In the genomic region with DNA sequence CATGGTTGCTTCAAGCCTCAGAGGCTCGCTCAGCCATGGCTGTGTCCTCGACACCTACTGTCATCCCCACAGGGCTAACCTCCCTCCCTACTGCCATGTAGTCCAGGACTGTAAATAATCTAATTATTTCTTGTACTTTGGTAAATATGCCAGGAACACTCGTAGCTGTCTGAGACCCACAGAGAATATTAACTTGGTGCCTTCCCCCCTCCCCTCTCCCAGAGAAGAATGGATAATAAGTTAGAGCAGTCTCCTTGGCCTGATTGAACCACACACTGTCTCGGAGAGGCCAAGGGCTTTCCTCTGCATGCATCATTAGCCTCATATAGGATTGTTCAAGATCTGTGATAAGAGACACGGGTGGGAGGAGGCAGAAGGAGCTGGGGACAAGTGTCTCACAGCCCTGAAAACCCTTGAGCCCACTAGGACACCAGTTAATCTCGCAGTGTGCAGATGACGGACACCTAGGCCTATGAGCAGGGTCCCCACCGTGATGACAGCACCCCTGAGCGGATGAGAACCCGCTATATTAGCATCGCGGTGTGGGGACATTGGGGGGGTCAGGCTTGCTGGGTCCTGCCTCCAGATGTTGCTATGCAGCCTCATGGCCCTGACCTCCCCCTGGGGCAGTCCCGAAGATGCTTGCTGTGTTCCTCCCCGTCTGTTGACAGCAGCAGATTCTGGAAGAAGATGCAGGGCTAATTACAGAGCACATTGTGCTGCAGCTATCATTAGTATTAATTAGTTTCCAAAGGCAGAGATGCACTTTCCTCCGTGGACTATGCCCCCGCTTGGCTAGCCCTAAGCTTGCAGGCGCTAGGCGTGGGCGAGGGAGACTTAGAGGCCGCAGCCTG, we compare ENCODE assay signal across 17 mouse cellular contexts. TPM values are rescaled to one million over a fixed set of nuclear protein-coding genes. Genes with fewer than 3 reads are reported as not detected.
DNase-seq lines count a peak whose midpoint lies in the region; ATAC-seq and TF ChIP-seq lines count a peak whose summit lies in the region.
"Had no signal": no experiment of that assay in that cellular context is flagged by ENCODE, and none has a peak within 500 bp of the region (broad histone marks: within the 10 kb centered on the region; RNA-seq: fewer than 3 reads in every experiment).

No protein-coding gene starts in this region.

- H3K9ac ChIP-seq in midbrain, postnatal 0 days (replicated peaks; ENCODE audit: low read length, poor library complexity, severe bottlenecking) = no peak overlapping the region
- H3K9ac ChIP-seq in forebrain, embryonic 14.5 days (ENCODE audit: low read length) = 0 out of 2 replicates have a peak overlapping the region, but pooled peaks have one; percentile 3
- no peak overlapping the region for H3K9ac ChIP-seq in midbrain, embryonic 11.5 days (ENCODE audit: low read length)
- H3K9ac ChIP-seq: intestine, embryonic 15.5 days; lung, embryonic 14.5 days had no signal

- H3K4me2 ChIP-seq in midbrain, postnatal 0 days (ENCODE audit: low read depth, low read length, poor library complexity, severe bottlenecking) = no peak overlapping the region
- H3K4me2 ChIP-seq in forebrain, embryonic 14.5 days (ENCODE audit: low read length) = no peak overlapping the region
- H3K4me2 ChIP-seq in midbrain, embryonic 11.5 days = no peak overlapping the region
- H3K4me2 ChIP-seq: intestine, embryonic 15.5 days; lung, embryonic 14.5 days had no signal

- H3K27ac ChIP-seq in midbrain, embryonic 10.5 days (replicated peaks) = peak overlapping the region; percentile 61
- H3K27ac ChIP-seq in midbrain, postnatal 0 days (ENCODE audit: low read depth, low read length) = no peak overlapping the region
- H3K27ac ChIP-seq in forebrain, embryonic 14.5 days (ENCODE audit: low read depth, low read length) = no peak overlapping the region
- peak overlapping the region; percentile 3; the same call in 1 of the 2 replicates for H3K27ac ChIP-seq in midbrain, embryonic 11.5 days (ENCODE audit: low read depth, low read length)
- no peak overlapping the region for H3K27ac ChIP-seq in olfactory bulb, adult 2 months (ENCODE audit: insufficient read depth, low read depth, low read length)
- H3K27ac ChIP-seq in thymus, adult 2 months (ENCODE audit: control insufficient read depth, insufficient read depth, low read length) = no peak overlapping the region
- H3K27ac ChIP-seq: intestine, embryonic 15.5 days; macrophage had no signal

- H3K36me3 ChIP-seq in midbrain, embryonic 10.5 days = no peaks in the 10 kb centered on the region
- no peaks in the 10 kb centered on the region for H3K36me3 ChIP-seq in midbrain, postnatal 0 days (ENCODE audit: insufficient read depth, low read length)
- H3K36me3 ChIP-seq in forebrain, embryonic 14.5 days (ENCODE audit: control insufficient read depth, insufficient read depth, low read length) = no peaks in the 10 kb centered on the region
- no peaks in the 10 kb centered on the region for H3K36me3 ChIP-seq in midbrain, embryonic 11.5 days (ENCODE audit: control insufficient read depth, insufficient read depth, low read length)
- H3K36me3 ChIP-seq in thymus, adult 2 months (ENCODE audit: control insufficient read depth, insufficient read depth, low read length) = no peaks in the 10 kb centered on the region
- H3K36me3 ChIP-seq: G1E; heart, embryonic 10.5 days; intestine, embryonic 15.5 days had no signal

- no peak for DNase-seq in midbrain, embryonic 10.5 days (ENCODE audit: low spot score)
- DNase-seq in midbrain, postnatal 0 days (ENCODE audit: low spot score) = no peak
- DNase-seq in forebrain, embryonic 14.5 days (ENCODE audit: low spot score) = no peak
- peak; percentile 84 for DNase-seq in midbrain, embryonic 11.5 days (ENCODE audit: low spot score, missing footprints)
- DNase-seq in thymus, adult 2 months = no peak
- DNase-seq in cerebellum, postnatal 25 days = no peak
- DNase-seq in layer of hippocampus, adult 9-10 months (ENCODE audit: low spot score) = no peak
- DNase-seq: adrenal gland, adult 2 months; cerebellum, adult 9-10 months; heart, postnatal 14 days; kidney, postnatal 14 days; lung, embryonic 14.5 days had no signal

- no peaks in the 10 kb centered on the region for H3K9me3 ChIP-seq in midbrain, embryonic 10.5 days (replicated peaks)
- H3K9me3 ChIP-seq in midbrain, postnatal 0 days (ENCODE audit: low read length) = no peaks in the 10 kb centered on the region
- H3K9me3 ChIP-seq in forebrain, embryonic 14.5 days (replicated peaks; ENCODE audit: control insufficient read depth, low read length) = no peaks in the 10 kb centered on the region
- H3K9me3 ChIP-seq in midbrain, embryonic 11.5 days (ENCODE audit: control insufficient read depth, low read length) = no peaks in the 10 kb centered on the region
- H3K9me3 ChIP-seq: heart, embryonic 10.5 days; intestine, embryonic 15.5 days had no signal

- no peak overlapping the region for H3K4me3 ChIP-seq in midbrain, embryonic 10.5 days
- H3K4me3 ChIP-seq in midbrain, postnatal 0 days (ENCODE audit: low read depth, low read length) = no peak overlapping the region
- H3K4me3 ChIP-seq in forebrain, embryonic 14.5 days (ENCODE audit: low read depth, low read length) = no peak overlapping the region
- H3K4me3 ChIP-seq in midbrain, embryonic 11.5 days (ENCODE audit: low read depth, low read length) = no peak overlapping the region
- H3K4me3 ChIP-seq in olfactory bulb, adult 2 months (ENCODE audit: insufficient read depth, low read depth, low read length) = no peak overlapping the region
- no peak overlapping the region for H3K4me3 ChIP-seq in thymus, adult 2 months (ENCODE audit: control insufficient read depth, insufficient read depth, low read length)
- H3K4me3 ChIP-seq: heart, embryonic 10.5 days; intestine, embryonic 15.5 days had no signal

- ATAC-seq in midbrain, postnatal 0 days (ENCODE audit: low FRiP score) = no peak
- ATAC-seq in forebrain, embryonic 14.5 days = peak; percentile 25; the same call in 1 of the 2 replicates
- peak; percentile 41 for ATAC-seq in midbrain, embryonic 11.5 days (ENCODE audit: low FRiP score)
- ATAC-seq: intestine, embryonic 15.5 days had no signal

- H3K4me1 ChIP-seq in midbrain, embryonic 10.5 days = peaks cover 47% of the 10 kb centered on the region
- peaks cover 5% of the 10 kb centered on the region; the same call in 1 of the 2 replicates for H3K4me1 ChIP-seq in midbrain, postnatal 0 days (ENCODE audit: insufficient read depth, low read length)
- H3K4me1 ChIP-seq in forebrain, embryonic 14.5 days (ENCODE audit: control insufficient read depth, insufficient read depth, low read length) = peaks cover 18% of the 10 kb centered on the region
- H3K4me1 ChIP-seq in midbrain, embryonic 11.5 days (ENCODE audit: control insufficient read depth, insufficient read depth, low read length) = peaks cover 28% of the 10 kb centered on the region
- H3K4me1 ChIP-seq in olfactory bulb, adult 2 months (ENCODE audit: control insufficient read depth, insufficient read depth, low read length) = peaks cover 43% of the 10 kb centered on the region
- peaks cover 4% of the 10 kb centered on the region; the same call in 1 of the 2 replicates for H3K4me1 ChIP-seq in thymus, adult 2 months (replicated peaks; ENCODE audit: control insufficient read depth, insufficient read depth, low read length)

- WGBS in midbrain, embryonic 10.5 days = 80% methylated on average over 20 of the region's 20 CpGs
- WGBS in midbrain, postnatal 0 days = 50% methylated on average over 20 of the region's 20 CpGs
- 58% methylated on average over 20 of the region's 20 CpGs for whole genome bisulfite sequencing in forebrain, embryonic 14.5 days
- WGBS in midbrain, embryonic 11.5 days = 72% methylated on average over 20 of the region's 20 CpGs
- 34% methylated on average over 20 of the region's 20 CpGs for WGBS in olfactory bulb, adult 2 months
- 92% methylated on average over 20 of the region's 20 CpGs for WGBS in thymus, adult 2 months

- 0 out of 2 replicates have a peak, but pooled peaks have one; percentile 5 for TF ChIP-seq POLR2A in olfactory bulb, adult 2 months (IDR thresholded peaks at IDR 0.05; ENCODE audit: insufficient read depth, low read depth, low read length)
- TF ChIP-seq POLR2A in thymus, adult 2 months (IDR thresholded peaks at IDR 0.05; ENCODE audit: control insufficient read depth, extremely low read depth, insufficient read depth, low read length, poor library complexity) = no peak

- no peak for TF ChIP-seq CTCF in midbrain, postnatal 0 days (IDR thresholded peaks at IDR 0.05)
- no peak for TF ChIP-seq CTCF in olfactory bulb, adult 2 months (IDR thresholded peaks at IDR 0.05; ENCODE audit: insufficient read depth, low read depth, low read length)
- TF ChIP-seq CTCF in thymus, adult 2 months (IDR thresholded peaks at IDR 0.05; ENCODE audit: borderline replicate concordance, control insufficient read depth, extremely low read depth, insufficient read depth, low read length, poor library complexity) = no peak

- H3K27me3 ChIP-seq in midbrain, embryonic 10.5 days (ENCODE audit: low read depth, poor library complexity, severe bottlenecking) = no peaks in the 10 kb centered on the region
- no peaks in the 10 kb centered on the region for H3K27me3 ChIP-seq in midbrain, postnatal 0 days (ENCODE audit: insufficient read depth, low read length)
- no peaks in the 10 kb centered on the region for H3K27me3 ChIP-seq in forebrain, embryonic 14.5 days (replicated peaks; ENCODE audit: control insufficient read depth, insufficient read depth, low read length)
- H3K27me3 ChIP-seq in midbrain, embryonic 11.5 days (ENCODE audit: control insufficient read depth, insufficient read depth, low read length) = no peaks in the 10 kb centered on the region
- H3K27me3 ChIP-seq in thymus, adult 2 months (ENCODE audit: control insufficient read depth, insufficient read depth, low read length) = no peaks in the 10 kb centered on the region
- H3K27me3 ChIP-seq: intestine, embryonic 15.5 days had no signal

RNA-seq across cellular contexts. Expression of gene Vapb, which starts 54.8 kb away (rescaled TPM):
- polyA plus RNA-seq in midbrain, embryonic 10.5 days (2016; fragmentation: Nextera tagmentation; extraction: Ambion mirVana) = 9.4 and 11.6 TPM in 2 replicates
- total RNA-seq in midbrain, postnatal 0 days (2014; rRNA removed) = 36.3 and 41.6 TPM in 2 replicates
- polyA plus RNA-seq in midbrain, postnatal 0 days (2015; fragmentation: Nextera tagmentation; extraction: Ambion mirVana) = 11.5 and 14.6 TPM in 2 replicates
- polyA plus RNA-seq in forebrain, embryonic 14.5 days (2014; fragmentation: Nextera tagmentation; extraction: Ambion mirVana) = 13.9 and 18.5 TPM in 2 replicates
- 13.7 and 13.8 TPM in 2 replicates for polyA plus RNA-seq in midbrain, embryonic 11.5 days (2014; fragmentation: Nextera tagmentation; extraction: Ambion mirVana)
- polyA plus RNA-seq in olfactory bulb, adult 2 months (2012; ENCODE audit: insufficient read depth, insufficient read length, low replicate concordance, missing spikeins) = not detected in 2 replicates
- 11.9 and 12.1 TPM in 2 replicates for polyA plus RNA-seq in thymus, adult 2 months (2012; rRNA removed)

Comparison
In these comparisons a context has a peak if more than half of its experiments do, and no peak if none do; other contexts are left out.
1. H3K27ac ChIP-seq: peak in midbrain, embryonic 10.5 days (single experiment) and midbrain, embryonic 11.5 days (single experiment); none in midbrain, postnatal 0 days (single experiment), forebrain, embryonic 14.5 days (single experiment), olfactory bulb, adult 2 months (single experiment) and thymus, adult 2 months (single experiment).